Mouse (Mus musculus): ENCODE measurements around the gene Pcsk1. TPM values are rescaled to one million over a fixed set of nuclear protein-coding genes. Genes with fewer than 3 reads are reported as not detected.

Pcsk1 gene
- polyA plus RNA-seq, 1 experiment = not detected

- no peaks in the 10 kb centered on the region for H3K4me1 ChIP-seq (ENCODE audit: control insufficient read depth, insufficient read depth, low read length)
- H3K27ac ChIP-seq (ENCODE audit: control insufficient read depth, insufficient read depth, low read depth, low read length, poor library complexity) = no peak overlapping the region
- no peak overlapping the region for H3K4me3 ChIP-seq (replicated peaks; ENCODE audit: control insufficient read depth, low read depth, low read length)
- 76% methylated on average over 1 of the region's 1 CpGs for WGBS
- no peak for TF ChIP-seq POLR2A (IDR thresholded peaks at IDR 0.05; ENCODE audit: borderline replicate concordance, control insufficient read depth, low read depth, low read length)
- TF ChIP-seq CTCF (IDR thresholded peaks at IDR 0.05; ENCODE audit: control insufficient read depth, insufficient read depth, low read length) = no peak
Measured at GRCm38 (mm10) chr13:75114838-75115237, 25.2 kb downstream of the Pcsk1 start.

GRCm38 (mm10) chr13:75135833-75136232 is 46.2 kb downstream of the Pcsk1 start:
- no peak for TF ChIP-seq POLR2A (IDR thresholded peaks at IDR 0.05; ENCODE audit: borderline replicate concordance, control insufficient read depth, low read depth, low read length)
- no peak for TF ChIP-seq CTCF (IDR thresholded peaks at IDR 0.05; ENCODE audit: control insufficient read depth, insufficient read depth, low read length)
- H3K4me1 ChIP-seq (ENCODE audit: control insufficient read depth, insufficient read depth, low read length) = no peaks in the 10 kb centered on the region
- H3K27ac ChIP-seq (ENCODE audit: control insufficient read depth, insufficient read depth, low read depth, low read length, poor library complexity) = no peak overlapping the region

GRCm38 (mm10) chr13:75160661-75161060 is 71.0 kb downstream of the Pcsk1 start:
- TF ChIP-seq CTCF (IDR thresholded peaks at IDR 0.05; ENCODE audit: control insufficient read depth, insufficient read depth, low read length) (no peak), POLR2A (IDR thresholded peaks at IDR 0.05; ENCODE audit: borderline replicate concordance, control insufficient read depth, low read depth, low read length) (no peak)
- no peak overlapping the region for H3K27ac ChIP-seq (ENCODE audit: control insufficient read depth, insufficient read depth, low read depth, low read length, poor library complexity)
- H3K4me1 ChIP-seq (ENCODE audit: control insufficient read depth, insufficient read depth, low read length) = no peaks in the 10 kb centered on the region
- no peak overlapping the region for H3K4me3 ChIP-seq (replicated peaks; ENCODE audit: control insufficient read depth, low read depth, low read length)
- 46% methylated on average over 1 of the region's 1 CpGs for WGBS

More at GRCm38 (mm10) chr13:75135833-75136232, 46.2 kb downstream of the Pcsk1 start:
- no peak overlapping the region for H3K4me3 ChIP-seq (replicated peaks; ENCODE audit: control insufficient read depth, low read depth, low read length)

GRCm38 (mm10) chr13:75163408-75163807 is 73.8 kb downstream of the Pcsk1 start:
- TF ChIP-seq POLR2A (IDR thresholded peaks at IDR 0.05; ENCODE audit: borderline replicate concordance, control insufficient read depth, low read depth, low read length) (no peak), CTCF (IDR thresholded peaks at IDR 0.05; ENCODE audit: control insufficient read depth, insufficient read depth, low read length) (no peak)
- H3K4me1 ChIP-seq (ENCODE audit: control insufficient read depth, insufficient read depth, low read length) = no peaks in the 10 kb centered on the region
- no peak overlapping the region for H3K27ac ChIP-seq (ENCODE audit: control insufficient read depth, insufficient read depth, low read depth, low read length, poor library complexity)
- H3K4me3 ChIP-seq (replicated peaks; ENCODE audit: control insufficient read depth, low read depth, low read length) = no peak overlapping the region
- WGBS = 67% methylated on average over 1 of the region's 1 CpGs
